Mouse (Mus musculus) cerebellum, adult 11 months (tissue): ENCODE data around the gene Crtac1.

Source experiments
- DNase-seq: peaks from one replicate; pipeline ENCODE4 v3.0.0; 2022

Gene Crtac1

GRCm38 (mm10) chr19:42322357-42323090 lies 109.1 kb downstream of the Crtac1 start:
- no peak for DNase-seq

- DNase-seq = no peak
These were observed 109.6 kb downstream of the Crtac1 start for GRCm38 (mm10) chr19:42321936-42322335.

GRCm38 (mm10) chr19:42317648-42318425 lies 113.7 kb downstream of the Crtac1 start:
- DNase-seq = no peak

GRCm38 (mm10) chr19:42316998-42317397 lies 114.6 kb downstream of the Crtac1 start:
- DNase-seq = no peak

- DNase-seq = no peak
These were observed 115.1 kb downstream of the Crtac1 start for GRCm38 (mm10) chr19:42316525-42316924.

- peak; percentile 54 for DNase-seq
These were observed 115.7 kb downstream of the Crtac1 start for GRCm38 (mm10) chr19:42315914-42316313.

- no peak for DNase-seq
These were observed 116.4 kb downstream of the Crtac1 start for GRCm38 (mm10) chr19:42315070-42315679.

GRCm38 (mm10) chr19:42312191-42312590 lies 119.4 kb downstream of the Crtac1 start:
- no peak for DNase-seq

- no peak for DNase-seq
These were observed 120.3 kb downstream of the Crtac1 start for GRCm38 (mm10) chr19:42311332-42311731.

- no peak for DNase-seq
These were observed 122.7 kb downstream of the Crtac1 start for GRCm38 (mm10) chr19:42308931-42309330.

- DNase-seq = no peak
These were observed 124.6 kb downstream of the Crtac1 start for GRCm38 (mm10) chr19:42307019-42307418.

GRCm38 (mm10) chr19:42306202-42306601 lies 125.4 kb downstream of the Crtac1 start:
- no peak for DNase-seq

- DNase-seq = no peak
These were observed 125.8 kb downstream of the Crtac1 start for GRCm38 (mm10) chr19:42305746-42306145.

GRCm38 (mm10) chr19:42304506-42304905 lies 127.1 kb downstream of the Crtac1 start:
- no peak for DNase-seq

- DNase-seq = no peak
These were observed 128.3 kb downstream of the Crtac1 start for GRCm38 (mm10) chr19:42303210-42303813.

- no peak for DNase-seq
These were observed 138.4 kb downstream of the Crtac1 start for GRCm38 (mm10) chr19:42293216-42293615.

GRCm38 (mm10) chr19:42292106-42292505 lies 139.5 kb downstream of the Crtac1 start:
- DNase-seq = no peak

GRCm38 (mm10) chr19:42290954-42291661 lies 140.5 kb downstream of the Crtac1 start:
- no peak for DNase-seq

GRCm38 (mm10) chr19:42288361-42288760 lies 143.2 kb downstream of the Crtac1 start:
- no peak for DNase-seq

GRCm38 (mm10) chr19:42284178-42284577 lies 147.4 kb downstream of the Crtac1 start:
- no peak for DNase-seq

GRCm38 (mm10) chr19:42279611-42280010 lies 152.0 kb downstream of the Crtac1 start:
- DNase-seq = no peak

GRCm38 (mm10) chr19:42278461-42278860 lies 153.1 kb downstream of the Crtac1 start:
- no peak for DNase-seq

- DNase-seq = no peak
These were observed 154.3 kb downstream of the Crtac1 start for GRCm38 (mm10) chr19:42277288-42277687.
